Mouse (Mus musculus): ENCODE data around the gene Gm10142. TPM values are rescaled to one million over a fixed set of nuclear protein-coding genes. Genes with fewer than 3 reads are reported as not detected.
"Not testable (repeated sequence)": the region's sequence is repeated elsewhere in the genome, so short reads cannot be mapped to it uniquely, and the experiment has no call there.

Gm10142 gene
- polyA plus RNA-seq, 1 experiment = not detected

DNA sequence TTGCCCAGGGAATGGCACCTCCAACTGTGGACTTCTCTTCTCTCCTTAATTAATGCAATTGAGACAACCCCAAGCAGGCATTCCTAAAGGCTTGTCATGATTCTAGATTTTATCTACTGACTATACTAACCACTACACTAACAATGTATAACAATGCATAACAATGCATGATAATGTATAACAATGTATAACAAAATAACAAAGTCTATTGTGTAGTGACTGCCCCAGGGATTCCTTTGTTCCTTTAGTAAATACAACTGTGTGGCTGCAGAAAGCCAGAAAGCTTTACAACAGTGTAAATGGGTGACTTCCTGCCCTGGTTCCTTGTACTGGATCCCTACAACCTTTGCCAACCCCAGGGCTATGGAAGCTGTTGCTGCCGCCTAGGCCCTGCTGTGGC lies 20.3 kb downstream of the Gm10142 start:
- TF ChIP-seq CTCF (conservative IDR thresholded peaks at IDR 0.05; ENCODE audit: insufficient read depth, insufficient read length, low read depth, low read length) = no peak
- no peak for TF ChIP-seq POLR2A (IDR thresholded peaks at IDR 0.05; ENCODE audit: low read depth, low read length)
- H3K27me3 ChIP-seq (replicated peaks; ENCODE audit: control insufficient read depth, insufficient read depth, low read length) = no peaks in the 10 kb centered on the region
- 93% methylated on average over 1 of the region's 1 CpGs for WGBS
- no peak overlapping the region for H3K4me3 ChIP-seq (ENCODE audit: insufficient read depth, low read depth, low read length)
- H3K27ac ChIP-seq (ENCODE audit: insufficient read depth, low read depth, low read length) = no peak overlapping the region
- no peaks in the 10 kb centered on the region for H3K4me1 ChIP-seq (ENCODE audit: control insufficient read depth, insufficient read depth, low read length)
- no peak for DNase-seq
- H3K36me3 ChIP-seq (ENCODE audit: control insufficient read depth, insufficient read depth, low read length) = no peaks in the 10 kb centered on the region

GRCm38 (mm10) chr10:77738929-77739328 lies 23.3 kb downstream of the Gm10142 start:
- H3K27ac ChIP-seq (ENCODE audit: insufficient read depth, low read depth, low read length) = no peak overlapping the region
- no peak for DNase-seq
- WGBS = 73% methylated on average over 4 of the region's 4 CpGs

GRCm38 (mm10) chr10:77741924-77742688 lies 26.5 kb downstream of the Gm10142 start, which contains the start of gene Gm18596:
TSS of gene Gm18596 (minus strand) at chr10:77742638.
- not testable (repeated sequence) for H3K27me3 ChIP-seq (replicated peaks; ENCODE audit: control insufficient read depth, insufficient read depth, low read length); H3K36me3 ChIP-seq (ENCODE audit: control insufficient read depth, insufficient read depth, low read length); H3K4me3 ChIP-seq (ENCODE audit: insufficient read depth, low read depth, low read length); H3K27ac ChIP-seq (ENCODE audit: insufficient read depth, low read depth, low read length); DNase-seq; H3K4me1 ChIP-seq (ENCODE audit: control insufficient read depth, insufficient read depth, low read length)
- 57% methylated on average over 5 of the region's 5 CpGs for WGBS

More at GRCm38 (mm10) chr10:77738929-77739328, 23.3 kb downstream of the Gm10142 start:
- Histone ChIP-seq H3K27me3 (replicated peaks; ENCODE audit: control insufficient read depth, insufficient read depth, low read length) (no peaks in the 10 kb centered on the region), H3K36me3 (ENCODE audit: control insufficient read depth, insufficient read depth, low read length) (no peaks in the 10 kb centered on the region), H3K4me1 (ENCODE audit: control insufficient read depth, insufficient read depth, low read length) (no peaks in the 10 kb centered on the region), H3K4me3 (ENCODE audit: insufficient read depth, low read depth, low read length) (no peak overlapping the region)
- TF ChIP-seq POLR2A (IDR thresholded peaks at IDR 0.05; ENCODE audit: low read depth, low read length) (no peak), CTCF (conservative IDR thresholded peaks at IDR 0.05; ENCODE audit: insufficient read depth, insufficient read length, low read depth, low read length) (no peak)

- not testable (repeated sequence) for H3K36me3 ChIP-seq (ENCODE audit: control insufficient read depth, insufficient read depth, low read length); H3K4me1 ChIP-seq (ENCODE audit: control insufficient read depth, insufficient read depth, low read length); H3K4me3 ChIP-seq (ENCODE audit: insufficient read depth, low read depth, low read length); DNase-seq; H3K27me3 ChIP-seq (replicated peaks; ENCODE audit: control insufficient read depth, insufficient read depth, low read length); H3K27ac ChIP-seq (ENCODE audit: insufficient read depth, low read depth, low read length)
- 84% methylated on average over 1 of the region's 1 CpGs for WGBS
Measured at GRCm38 (mm10) chr10:77750686-77751085, 35.1 kb downstream of the Gm10142 start.

DNA sequence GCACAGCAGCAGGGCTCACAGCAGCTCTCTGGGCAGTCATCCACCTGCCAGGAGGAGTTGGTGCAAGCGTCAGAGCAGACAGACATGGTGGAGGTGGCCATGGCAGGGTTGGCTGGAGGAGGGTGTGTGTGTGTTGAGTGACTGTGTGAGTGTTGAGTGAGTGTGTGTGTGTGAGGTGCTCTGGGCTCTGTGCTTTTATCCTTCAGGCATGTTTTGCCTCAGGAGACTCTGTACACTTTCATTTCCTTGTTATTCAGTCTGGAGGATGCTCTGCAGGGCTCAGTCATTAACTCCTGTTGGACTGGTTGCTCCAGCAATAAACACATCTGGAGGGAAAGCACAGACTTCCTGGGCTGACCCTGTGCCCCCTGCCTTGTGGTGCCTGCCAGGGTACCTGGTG lies 35.6 kb downstream of the Gm10142 start, which contains the start of gene Gm9736:
Gm9736 (minus strand) TSS at position 101 of the 400 bp plus-strand sequence.
- WGBS = 67% methylated on average over 1 of the region's 1 CpGs
- not testable (repeated sequence) for H3K36me3 ChIP-seq (ENCODE audit: control insufficient read depth, insufficient read depth, low read length); H3K27me3 ChIP-seq (replicated peaks; ENCODE audit: control insufficient read depth, insufficient read depth, low read length); DNase-seq; H3K4me1 ChIP-seq (ENCODE audit: control insufficient read depth, insufficient read depth, low read length); H3K4me3 ChIP-seq (ENCODE audit: insufficient read depth, low read depth, low read length); H3K27ac ChIP-seq (ENCODE audit: insufficient read depth, low read depth, low read length)

DNA sequence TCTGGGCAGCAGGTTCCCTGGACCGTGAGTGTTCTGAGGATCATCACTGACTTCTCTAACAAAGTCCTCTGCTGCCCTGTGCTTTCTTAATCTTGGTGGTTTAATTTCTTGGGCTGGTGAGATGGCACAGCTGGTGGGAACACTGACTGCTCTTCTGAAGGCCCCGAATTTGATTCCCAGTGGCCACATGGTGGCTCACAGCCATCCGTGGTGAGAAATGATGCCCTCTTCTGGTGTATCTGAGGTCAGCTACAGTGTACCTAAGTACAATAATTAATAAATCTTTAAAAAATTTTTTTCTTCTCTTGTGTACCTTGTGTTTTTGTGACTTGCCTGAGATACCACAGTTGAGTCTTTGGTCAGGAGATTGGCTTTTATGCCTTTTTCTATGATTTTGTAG lies 36.7 kb downstream of the Gm10142 start:
- 62% methylated on average over 3 of the region's 3 CpGs for WGBS
- DNase-seq; H3K4me3 ChIP-seq (ENCODE audit: insufficient read depth, low read depth, low read length); H3K27ac ChIP-seq (ENCODE audit: insufficient read depth, low read depth, low read length); H3K4me1 ChIP-seq (ENCODE audit: control insufficient read depth, insufficient read depth, low read length); H3K36me3 ChIP-seq (ENCODE audit: control insufficient read depth, insufficient read depth, low read length); H3K27me3 ChIP-seq (replicated peaks; ENCODE audit: control insufficient read depth, insufficient read depth, low read length): not testable (repeated sequence)

DNA sequence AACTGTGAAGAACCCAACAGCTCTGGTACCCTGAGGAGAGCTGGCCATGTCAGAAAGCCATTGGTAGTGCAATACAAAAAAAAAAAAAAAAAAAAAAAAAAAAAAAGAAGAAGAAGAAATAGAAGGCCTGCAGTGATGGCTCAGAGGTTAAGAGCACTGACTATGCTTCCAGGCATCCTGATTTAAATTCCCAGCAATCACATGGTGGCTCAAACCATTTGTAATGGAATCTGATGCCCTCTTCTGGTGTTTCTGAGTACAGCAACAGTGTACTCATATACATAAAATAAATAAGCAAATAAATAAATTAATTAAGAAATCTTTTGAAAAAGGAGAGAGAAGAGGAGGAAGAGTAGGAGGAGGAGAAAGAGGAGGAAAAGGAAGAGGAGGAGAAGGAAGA lies 37.8 kb downstream of the Gm10142 start:
- TF ChIP-seq POLR2A (IDR thresholded peaks at IDR 0.05; ENCODE audit: low read depth, low read length) = no peak
- no peak for TF ChIP-seq CTCF (conservative IDR thresholded peaks at IDR 0.05; ENCODE audit: insufficient read depth, insufficient read length, low read depth, low read length)
- Histone ChIP-seq H3K4me3 (ENCODE audit: insufficient read depth, low read depth, low read length) (no peak overlapping the region), H3K27me3 (replicated peaks; ENCODE audit: control insufficient read depth, insufficient read depth, low read length) (no peaks in the 10 kb centered on the region), H3K36me3 (ENCODE audit: control insufficient read depth, insufficient read depth, low read length) (no peaks in the 10 kb centered on the region), H3K4me1 (ENCODE audit: control insufficient read depth, insufficient read depth, low read length) (no peaks in the 10 kb centered on the region), H3K27ac (ENCODE audit: insufficient read depth, low read depth, low read length) (no peak overlapping the region)
- no peak for DNase-seq

GRCm38 (mm10) chr10:77759582-77759981 lies 44.0 kb downstream of the Gm10142 start, which contains the start of gene Gm3233:
TSS of gene Gm3233 (minus strand) at chr10:77759682.
- not testable (repeated sequence) for H3K4me3 ChIP-seq (ENCODE audit: insufficient read depth, low read depth, low read length); H3K27ac ChIP-seq (ENCODE audit: insufficient read depth, low read depth, low read length); H3K4me1 ChIP-seq (ENCODE audit: control insufficient read depth, insufficient read depth, low read length); H3K27me3 ChIP-seq (replicated peaks; ENCODE audit: control insufficient read depth, insufficient read depth, low read length); H3K36me3 ChIP-seq (ENCODE audit: control insufficient read depth, insufficient read depth, low read length); DNase-seq
- no CpG with 5 or more reads among the region's 1 CpGs for WGBS

Other genes with a start within 250 kb of the Gm10142 start
- gene Fam207a, start 200.0 kb upstream of the Gm10142 start, polyA plus RNA-seq (2012; rRNA removed) = 30.5 and 31.4 TPM in 2 replicates
- gene Itgb2, start 185.6 kb upstream of the Gm10142 start, polyA plus RNA-seq (2012; rRNA removed) = 6.5 and 13.6 TPM in 2 replicates
- gene Pttg1ip, start 134.1 kb upstream of the Gm10142 start, polyA plus RNA-seq (2012; rRNA removed) = 321 and 342 TPM in 2 replicates
- gene Sumo3, start 109.7 kb upstream of the Gm10142 start, polyA plus RNA-seq (2012; rRNA removed) = 241 and 269 TPM in 2 replicates
- not detected in 2 replicates for gene Gm49325, start 109.6 kb upstream of the Gm10142 start, polyA plus RNA-seq (2012; rRNA removed)
- 29.9 and 33.8 TPM in 2 replicates for gene Ube2g2, start 93.5 kb upstream of the Gm10142 start, polyA plus RNA-seq (2012; rRNA removed)
- gene Tspear, start 29.2 kb upstream of the Gm10142 start, polyA plus RNA-seq (2012; rRNA removed) = 0.86 and 1.2 TPM in 2 replicates
- gene Gm19402, start 25.1 kb upstream of the Gm10142 start, polyA plus RNA-seq (2012; rRNA removed) = not detected in 2 replicates
- gene Gm9508, start 18.6 kb upstream of the Gm10142 start, polyA plus RNA-seq (2012; rRNA removed) = not detected in 2 replicates
- gene Gm10272, start 9.2 kb upstream of the Gm10142 start, polyA plus RNA-seq (2012; rRNA removed) = not detected in 2 replicates
- gene Gm10024, start 4.3 kb upstream of the Gm10142 start, polyA plus RNA-seq (2012; rRNA removed) = not detected in 2 replicates
- gene Krtap12-1, start 4.8 kb downstream of the Gm10142 start, polyA plus RNA-seq (2012; rRNA removed) = not detected in 2 replicates
- not detected in 2 replicates for gene Gm10100, start 10.7 kb downstream of the Gm10142 start, polyA plus RNA-seq (2012; rRNA removed)
- gene Gm18596, start 26.8 kb downstream of the Gm10142 start, polyA plus RNA-seq (2012; rRNA removed) = not detected in 2 replicates
- gene Gm9736, start 35.5 kb downstream of the Gm10142 start, polyA plus RNA-seq (2012; rRNA removed) = not detected in 2 replicates
- not detected in 2 replicates for gene Gm3233, start 43.9 kb downstream of the Gm10142 start, polyA plus RNA-seq (2012; rRNA removed)
- not detected in 2 replicates for gene Gm3238, start 55.5 kb downstream of the Gm10142 start, polyA plus RNA-seq (2012; rRNA removed)
- gene Gm7138, start 61.1 kb downstream of the Gm10142 start, polyA plus RNA-seq (2012; rRNA removed) = not detected in 2 replicates
- gene Gm3250, start 66.7 kb downstream of the Gm10142 start, polyA plus RNA-seq (2012; rRNA removed) = not detected in 2 replicates
- gene Gm7137, start 72.4 kb downstream of the Gm10142 start, polyA plus RNA-seq (2012; rRNA removed) = not detected in 2 replicates
- not detected in 2 replicates for gene Gm9639, start 79.3 kb downstream of the Gm10142 start, polyA plus RNA-seq (2012; rRNA removed)
- gene Gm19668, start 83.3 kb downstream of the Gm10142 start, polyA plus RNA-seq (2012; rRNA removed) = not detected in 2 replicates
- gene Gm9507, start 96.0 kb downstream of the Gm10142 start, polyA plus RNA-seq (2012; rRNA removed) = not detected in 2 replicates
- gene Gm2696, start 98.9 kb downstream of the Gm10142 start, polyA plus RNA-seq (2012; rRNA removed) = not detected in 2 replicates
- gene Krtap10-4, start 111.3 kb downstream of the Gm10142 start, polyA plus RNA-seq (2012; rRNA removed) = not detected in 2 replicates
- not detected in 2 replicates for gene Krtap10-10, start 120.1 kb downstream of the Gm10142 start, polyA plus RNA-seq (2012; rRNA removed)
- not detected in 2 replicates for gene Gm36176, start 131.0 kb downstream of the Gm10142 start, polyA plus RNA-seq (2012; rRNA removed)
- not detected in 2 replicates for gene Gm10318, start 137.1 kb downstream of the Gm10142 start, polyA plus RNA-seq (2012; rRNA removed)
- gene Gm3285, start 146.2 kb downstream of the Gm10142 start, polyA plus RNA-seq (2012; rRNA removed) = not detected in 2 replicates
- gene Lrrc3, start 186.7 kb downstream of the Gm10142 start, polyA plus RNA-seq (2012; rRNA removed) = 8.4 and 8.6 TPM in 2 replicates